Mouse (Mus musculus) heart, embryonic 14.5 days (tissue): ENCODE results near the gene Gm11114. TPM values are rescaled to one million over a fixed set of nuclear protein-coding genes. Genes with fewer than 3 reads are reported as not detected.

Source experiments
- polyA plus RNA-seq: library from polyadenylated mRNA; unstranded; fragments of >200 nt; fragmentation: Nextera tagmentation; extraction: Ambion mirVana; gene quantifications from 2 replicates; pipeline ENCODE4 v1.2.1, GENCODE M21; 2014

Gm11114 gene
- polyA plus RNA-seq, 1 experiment from 2014 or later, result not detected

Other genes starting within 250 kb of the Gm11114 start
- gene Tent5a, start 14.6 kb downstream of the Gm11114 start, polyA plus RNA-seq, result 11.3 and 13.0 TPM in 2 replicates